Mouse (Mus musculus) hindbrain, embryonic 14.5 days (tissue): ENCODE results near the gene Rexo5. TPM values are rescaled to one million over a fixed set of nuclear protein-coding genes. Genes with fewer than 3 reads are reported as not detected.
A peak's percentile ranks its signal among the peaks of the same experiment; 100 is the strongest.

Experiments
- ATAC-seq: fragments of 200-750 bp; cut with Nextera tagmentation; 2 replicates; pipeline ENCODE4 v1.8.0; 2017; ENCODE audit warnings: moderate number of reproducible peaks, mild to moderate bottlenecking, moderate TSS enrichment, moderate library complexity; ENCODE audit not compliant: low FRiP score
- DNase-seq: peaks from one replicate; pipeline ENCODE4 v3.0.0-alpha.2; 2015; ENCODE audit warnings: low spot score
- H3K27ac ChIP-seq: fragments of 300-500 bp; sonication (generic); 2 replicates; pipeline ENCODE4 v1.5.1; 2014; ENCODE audit warnings: mild to moderate bottlenecking, moderate library complexity
- H3K27me3 ChIP-seq: fragments of 300-500 bp; sonication (generic); 2 replicates; pipeline ENCODE4 v1.6.1; 2014; ENCODE audit warnings: mild to moderate bottlenecking, low read length, mixed read lengths; ENCODE audit not compliant: control insufficient read depth, insufficient read depth
- H3K36me3 ChIP-seq: fragments of 300-500 bp; sonication (generic); replicated peaks from 2 replicates; pipeline ENCODE4 v1.6.1; 2014; ENCODE audit not compliant: control insufficient read depth, insufficient read depth
- H3K4me1 ChIP-seq: fragments of 300-500 bp; sonication (generic); replicated peaks from 2 replicates; pipeline ENCODE4 v1.6.1; 2014; ENCODE audit warnings: antibody characterized with exemption, low read length, mixed read lengths; ENCODE audit not compliant: control insufficient read depth, insufficient read depth
- H3K4me2 ChIP-seq: fragments of 300-500 bp; sonication (generic); replicated peaks from 2 replicates; pipeline ENCODE4 v1.6.1; 2014; ENCODE audit warnings: mild to moderate bottlenecking, moderate library complexity
- H3K4me3 ChIP-seq: fragments of 300-500 bp; sonication (generic); replicated peaks from 2 replicates; pipeline ENCODE4 v1.5.1; 2014; ENCODE audit warnings: mild to moderate bottlenecking, low read length
- H3K9ac ChIP-seq: fragments of 300-500 bp; sonication (generic); 2 replicates; pipeline ENCODE4 v1.6.1; 2014
- H3K9me3 ChIP-seq: fragments of 300-500 bp; sonication (generic); 2 replicates; pipeline ENCODE4 v1.6.1; 2016; ENCODE audit warnings: low read length; ENCODE audit not compliant: control insufficient read depth
- WGBS: fragments of 180-500 bp; shearing (Covaris S2); extraction: QIAGEN DNeasy Blood & Tissue Kit; methylation state at CpG from one replicate; pipeline ENCODE4 v1.1.7; 2014; 5-methylcytosine and 5-hydroxymethylcytosine counted together
- polyA plus RNA-seq: library from polyadenylated mRNA; unstranded; fragments of >200 nt; fragmentation: Nextera tagmentation; extraction: Ambion mirVana; gene quantifications from 2 replicates; pipeline ENCODE4 v1.2.1, GENCODE M21; 2014

Rexo5 gene
- polyA plus RNA-seq, 1 experiment from 2014 or later = 9.1 TPM

DNA sequence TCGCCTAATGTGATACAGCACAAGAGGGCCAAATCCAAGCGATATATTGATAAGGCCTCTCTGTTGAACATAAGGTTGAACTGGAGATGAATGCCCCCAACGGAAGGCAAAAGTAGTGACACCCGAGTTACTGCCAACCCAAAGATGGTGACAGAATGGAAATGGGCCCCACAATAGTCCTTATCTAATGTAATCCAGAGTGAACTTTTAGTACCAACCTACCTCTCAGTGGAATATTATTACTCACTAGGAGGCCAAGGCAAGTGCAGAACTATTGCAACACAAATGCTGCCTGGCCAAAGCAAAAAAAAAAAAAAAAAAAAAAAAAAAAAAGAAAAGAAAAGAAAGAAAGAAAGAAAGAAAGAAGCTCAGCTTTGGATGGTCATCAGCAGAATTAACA lies 98.9 kb downstream of the Rexo5 start:
- ATAC-seq = no peak
- DNase-seq = no peak
- Histone ChIP-seq H3K4me1 (peaks cover 29% of the 10 kb centered on the region), H3K4me3 (no peak overlapping the region), H3K4me2 (0 out of 2 replicates have a peak overlapping the region, but pooled peaks have one; percentile 59), H3K27me3 (no peaks in the 10 kb centered on the region), H3K9ac (no peak overlapping the region), H3K27ac (no peak overlapping the region), H3K9me3 (no peaks in the 10 kb centered on the region), H3K36me3 (no peaks in the 10 kb centered on the region)
- 93% methylated on average over 4 of the region's 4 CpGs for WGBS

- 2% methylated on average over 15 of the region's 15 CpGs for WGBS
- H3K27ac ChIP-seq = peak overlapping the region; percentile 98
- H3K36me3 ChIP-seq = no peaks in the 10 kb centered on the region
- DNase-seq (no peak), ATAC-seq (no peak; the same call in 1 of the 2 replicates)
- H3K9ac ChIP-seq = peak overlapping the region; percentile 87
- peak overlapping the region; percentile 72 for H3K4me3 ChIP-seq
- H3K27me3 ChIP-seq = no peaks in the 10 kb centered on the region
- H3K4me2 ChIP-seq = peak overlapping the region; percentile 59
- H3K4me1 ChIP-seq = peaks cover 29% of the 10 kb centered on the region
- H3K9me3 ChIP-seq = no peaks in the 10 kb centered on the region
Measured at GRCm38 (mm10) chr7:119894818-119895544, 101.2 kb downstream of the Rexo5 start.

GRCm38 (mm10) chr7:119895639-119896512 lies 102.1 kb downstream of the Rexo5 start, which contains the start of the genes Lyrm1 and Dcun1d3:
Lyrm1 (plus strand) TSS chr7:119895861.
Dcun1d3 (minus strand) TSS chr7:119896298.
- peak within 1 kb of the TSS; percentile 65 for H3K4me2 ChIP-seq
- peak within 1 kb of the TSS; percentile 98 for H3K27ac ChIP-seq
- H3K9ac ChIP-seq = peak within 1 kb of the TSS; percentile 90
- DNase-seq = peak; percentile 99
- peak; percentile 98 for ATAC-seq
- H3K27me3 ChIP-seq = no peaks in the 10 kb centered on the region
- H3K36me3 ChIP-seq = no peaks in the 10 kb centered on the region
- no peaks in the 10 kb centered on the region for H3K9me3 ChIP-seq
- peaks cover 29% of the 10 kb centered on the region for H3K4me1 ChIP-seq
- WGBS = under 1% methylated on average over 62 of the region's 63 CpGs
- peak within 1 kb of the TSS; percentile 72 for H3K4me3 ChIP-seq

DNA sequence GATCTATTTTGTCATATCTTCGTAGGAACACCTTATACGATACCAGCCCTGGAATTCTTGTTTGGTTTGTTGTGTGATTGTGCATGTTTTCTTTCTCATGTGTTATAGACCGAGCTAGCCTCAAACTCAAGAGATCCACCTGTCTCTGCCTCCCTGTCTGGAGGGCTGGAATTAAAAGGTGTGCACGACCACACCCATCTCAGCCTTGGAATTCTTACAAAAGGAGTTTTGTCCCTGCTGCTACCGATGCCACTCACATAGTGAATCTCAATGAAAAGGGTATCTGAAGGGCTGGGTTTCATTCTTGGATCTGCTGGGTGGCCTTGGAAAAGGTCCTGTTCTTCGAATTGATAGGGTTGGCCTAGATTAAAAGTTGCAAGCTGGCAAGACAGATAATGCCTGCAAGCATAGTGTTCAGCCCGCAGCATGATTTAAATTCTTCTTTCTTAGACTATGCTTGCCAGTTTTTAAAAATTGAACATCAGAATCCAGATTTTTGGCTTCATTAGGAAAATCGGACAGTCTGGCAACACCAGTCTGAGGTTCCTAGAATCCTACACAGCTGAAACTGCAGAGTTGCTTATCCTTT lies 103.8 kb downstream of the Rexo5 start:
- DNase-seq (no peak), ATAC-seq (no peak)
- no peaks in the 10 kb centered on the region for H3K27me3 ChIP-seq
- no peaks in the 10 kb centered on the region for H3K36me3 ChIP-seq
- no peak overlapping the region for H3K4me2 ChIP-seq
- H3K9ac ChIP-seq = no peak overlapping the region
- 93% methylated on average over 8 of the region's 8 CpGs for WGBS
- no peak overlapping the region for H3K27ac ChIP-seq
- no peaks in the 10 kb centered on the region for H3K9me3 ChIP-seq
- no peak overlapping the region for H3K4me3 ChIP-seq
- peaks cover 29% of the 10 kb centered on the region for H3K4me1 ChIP-seq

DNA sequence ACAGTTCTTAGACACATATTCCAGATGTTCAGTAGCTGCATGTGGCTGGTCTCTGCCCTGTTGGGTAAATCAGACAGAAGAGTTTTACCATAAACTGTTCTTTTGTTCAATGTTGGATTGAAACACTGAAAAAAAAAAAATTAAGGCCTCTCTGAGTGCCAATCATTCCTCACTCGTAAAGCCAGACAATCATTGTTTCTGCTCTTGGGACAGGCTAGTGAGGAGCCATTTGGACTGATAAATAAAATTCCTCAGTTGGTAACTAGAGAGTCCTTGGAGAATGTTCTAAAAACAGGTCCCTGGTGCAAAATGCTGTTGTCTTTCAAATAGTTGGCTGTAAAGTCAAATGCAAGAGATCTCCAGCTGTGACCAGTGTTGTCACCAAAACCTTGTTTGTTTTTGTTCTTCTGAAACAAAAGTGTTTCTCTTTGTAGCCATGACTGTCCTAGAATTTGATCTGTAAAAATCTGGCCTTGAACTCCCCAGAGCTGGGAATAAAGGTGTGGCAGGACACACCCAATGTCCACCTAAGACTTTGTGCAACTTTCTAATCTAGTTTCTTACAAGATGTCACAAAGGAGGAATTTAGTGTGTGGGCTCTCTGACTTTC lies 104.5 kb downstream of the Rexo5 start:
- no peak overlapping the region for H3K9ac ChIP-seq
- H3K27ac ChIP-seq = no peak overlapping the region
- H3K4me1 ChIP-seq = peaks cover 25% of the 10 kb centered on the region
- no peaks in the 10 kb centered on the region for H3K9me3 ChIP-seq
- ATAC-seq (no peak), DNase-seq (no peak)
- no peaks in the 10 kb centered on the region for H3K36me3 ChIP-seq
- H3K4me3 ChIP-seq = no peak overlapping the region
- 56% methylated on average over 1 of the region's 1 CpGs for WGBS
- no peaks in the 10 kb centered on the region for H3K27me3 ChIP-seq
- H3K4me2 ChIP-seq = no peak overlapping the region

Other genes with a start within 250 kb of the Rexo5 start
- gene Acsm2, start 239.7 kb upstream of the Rexo5 start, polyA plus RNA-seq = not detected in 2 replicates
- gene Acsm1, start 187.0 kb upstream of the Rexo5 start, polyA plus RNA-seq = not detected in 2 replicates
- gene Acsm4, start 104.0 kb upstream of the Rexo5 start, polyA plus RNA-seq = not detected in 2 replicates
- gene Thumpd1, start 73.2 kb upstream of the Rexo5 start, polyA plus RNA-seq = 76.7 and 87.9 TPM in 2 replicates
- 0.18 TPM in 1 of 2 replicates, not detected in the other for gene Acsm3, start 33.1 kb upstream of the Rexo5 start, polyA plus RNA-seq
- gene Eri2, start 52 bp downstream of the Rexo5 start, polyA plus RNA-seq = 16.6 and 20.7 TPM in 2 replicates
- gene Lyrm1, start 101.9 kb downstream of the Rexo5 start, polyA plus RNA-seq = 17.5 and 18.7 TPM in 2 replicates
- 11.3 and 13.0 TPM in 2 replicates for gene Dcun1d3, start 102.3 kb downstream of the Rexo5 start, polyA plus RNA-seq